Mouse (Mus musculus) MEL (cell line): ENCODE results near the gene Npm1. TPM values are rescaled to one million over a fixed set of nuclear protein-coding genes. Genes with fewer than 3 reads are reported as not detected.

Source experiments
- DNase-seq: peaks from one replicate; pipeline ENCODE4 v3.0.0; 2011; ENCODE audit warnings: low read depth, low spot score
- H3K27ac ChIP-seq: 2 replicates; pipeline ENCODE4 v1.5.1; 2012; ENCODE audit warnings: low read depth, mild to moderate bottlenecking, control low read depth, low read length, moderate library complexity; ENCODE audit not compliant: control insufficient read depth
- H3K27me3 ChIP-seq, 2 experiments: fragments of 150-350 bp in 1 of 2; sonication (generic) in 1 of 2; 2 replicates each; pipeline ENCODE4 v1.6.1; 2012; ENCODE audit warnings: low read length in 2 of 2, mild to moderate bottlenecking in 2 of 2, improper control_type of control experiment in 1 of 2, moderate library complexity in 1 of 2; ENCODE audit not compliant: insufficient read depth in 2 of 2, control insufficient read depth in 1 of 2
- H3K36me3 ChIP-seq, 2 experiments: 2 replicates each; pipeline ENCODE4 v1.6.1; 2012 to 2014; ENCODE audit warnings: low read length in 2 of 2, improper control_type of control experiment in 1 of 2, inconsistent platforms in 1 of 2, mild to moderate bottlenecking in 1 of 2; ENCODE audit not compliant: insufficient read depth in 2 of 2, control insufficient read depth in 1 of 2
- H3K4me1 ChIP-seq, 2 experiments: fragments of 150-350 bp in 1 of 2; sonication (generic) in 1 of 2; 2 replicates each; pipeline ENCODE4 v1.6.1; 2012; ENCODE audit warnings: low read length in 2 of 2, improper control_type of control experiment in 1 of 2, mild to moderate bottlenecking in 1 of 2; ENCODE audit not compliant: insufficient read depth in 2 of 2, control insufficient read depth in 1 of 2
- H3K4me3 ChIP-seq, 2 experiments: fragments of 150-350 bp in 1 of 2; sonication (generic) in 1 of 2; 2 replicates each; pipeline ENCODE4 v1.5.1; 2012; ENCODE audit warnings: low read depth in 2 of 2, low read length in 2 of 2, mild to moderate bottlenecking in 2 of 2, moderate library complexity in 2 of 2, control low read depth in 1 of 2, improper control_type of control experiment in 1 of 2; ENCODE audit not compliant: control insufficient read depth in 1 of 2, insufficient read depth in 1 of 2
- H3K79me2 ChIP-seq: 2 replicates; pipeline ENCODE4 v1.6.1; 2012; ENCODE audit warnings: mild to moderate bottlenecking, low read length, moderate library complexity; ENCODE audit not compliant: control insufficient read depth, poor library complexity, insufficient read depth
- H3K9ac ChIP-seq: 2 replicates; pipeline ENCODE4 v1.6.1; 2012; ENCODE audit warnings: low read depth, mild to moderate bottlenecking, control low read depth, low read length, moderate library complexity; ENCODE audit not compliant: control insufficient read depth, poor library complexity, severe bottlenecking
- H3K9me3 ChIP-seq: fragments of 150-350 bp; sonication (generic); replicated peaks from 2 replicates; pipeline ENCODE4 v1.6.1; 2012; ENCODE audit warnings: mild to moderate bottlenecking, low read length, improper control_type of control experiment, moderate library complexity; ENCODE audit not compliant: insufficient read depth
- BHLHE40 ChIP-seq: IDR thresholded peaks from 2 replicates; pipeline ENCODE4 v1.6.1; 2012; ENCODE audit warnings: low read depth, mild to moderate bottlenecking, inconsistent platforms, low read length, improper control_type of control experiment, borderline replicate concordance
- CHD2 ChIP-seq: IDR thresholded peaks from 2 replicates; pipeline ENCODE4 v1.6.1; 2011; ENCODE audit warnings: low read length, improper control_type of control experiment
- E2F4 ChIP-seq: IDR thresholded peaks from 2 replicates; pipeline ENCODE4 v1.6.1; 2011; ENCODE audit warnings: low read depth, low read length, improper control_type of control experiment, borderline replicate concordance
- JUND ChIP-seq: IDR thresholded peaks from 2 replicates; pipeline ENCODE4 v1.6.1; 2011; ENCODE audit warnings: low read depth, mild to moderate bottlenecking, improper control_type of control experiment, low read length
- MAFK ChIP-seq: IDR thresholded peaks from 2 replicates; pipeline ENCODE4 v1.6.1; 2011; ENCODE audit warnings: low read depth, mild to moderate bottlenecking, low read length, improper control_type of control experiment, borderline replicate concordance
- MXI1 ChIP-seq: IDR thresholded peaks from 2 replicates; pipeline ENCODE4 v1.6.1; 2011; ENCODE audit warnings: mild to moderate bottlenecking, low read depth, low read length, improper control_type of control experiment
- NELFE ChIP-seq: IDR thresholded peaks from 2 replicates; pipeline ENCODE4 v1.6.1; 2011; ENCODE audit warnings: low read depth, low read length, improper control_type of control experiment
- NRF1 ChIP-seq: IDR thresholded peaks from 2 replicates; pipeline ENCODE4 v1.6.1; 2014; ENCODE audit warnings: low read depth, mild to moderate bottlenecking, inconsistent platforms, low read length, improper control_type of control experiment, moderate library complexity; ENCODE audit not compliant: poor library complexity, insufficient read depth, severe bottlenecking
- POLR2A ChIP-seq, 2 experiments: IDR thresholded peaks; 2 replicates each; pipeline ENCODE4 v1.6.1; 2011 to 2012; ENCODE audit warnings: low read length in 2 of 2, mild to moderate bottlenecking in 2 of 2, control low read depth in 1 of 2, improper control_type of control experiment in 1 of 2, low read depth in 1 of 2, moderate library complexity in 1 of 2; ENCODE audit not compliant: control insufficient read depth in 1 of 2, insufficient read depth in 1 of 2, poor library complexity in 1 of 2
- POLR2AphosphoS2 ChIP-seq: IDR thresholded peaks from 2 replicates; pipeline ENCODE4 v1.6.1; 2011; ENCODE audit warnings: low read length, improper control_type of control experiment
- POLR2AphosphoS5 ChIP-seq: IDR thresholded peaks from 2 replicates; pipeline ENCODE4 v1.6.1; 2012; ENCODE audit warnings: low read depth, borderline replicate concordance, mild to moderate bottlenecking, inconsistent platforms, low read length, moderate library complexity, mixed read lengths
- RAD21 ChIP-seq: IDR thresholded peaks from 2 replicates; pipeline ENCODE4 v1.6.1; 2011; ENCODE audit warnings: mild to moderate bottlenecking, low read depth, low read length, improper control_type of control experiment
- RCOR1 ChIP-seq: IDR thresholded peaks from 2 replicates; pipeline ENCODE4 v1.6.1; 2012; ENCODE audit warnings: low read depth, mild to moderate bottlenecking, inconsistent platforms, low read length, improper control_type of control experiment
- TCF12 ChIP-seq: IDR thresholded peaks from 2 replicates; pipeline ENCODE4 v1.6.1; 2014; ENCODE audit warnings: low read depth, mild to moderate bottlenecking, inconsistent platforms, low read length, improper control_type of control experiment, moderate library complexity
- UBTF ChIP-seq: IDR thresholded peaks from 2 replicates; pipeline ENCODE4 v1.6.1; 2012; ENCODE audit warnings: low read depth, mild to moderate bottlenecking, inconsistent platforms, low read length, improper control_type of control experiment, moderate library complexity, borderline replicate concordance; ENCODE audit not compliant: insufficient read depth
- USF1 ChIP-seq: IDR thresholded peaks from 2 replicates; pipeline ENCODE4 v1.6.1; 2014; ENCODE audit warnings: low read depth, mild to moderate bottlenecking, inconsistent platforms, low read length, improper control_type of control experiment, moderate library complexity
- USF2 ChIP-seq, 2 experiments: IDR thresholded peaks; 2 replicates each; pipeline ENCODE4 v1.6.1; 2011 to 2012; ENCODE audit warnings: improper control_type of control experiment in 2 of 2, low read length in 2 of 2, borderline replicate concordance in 1 of 2, inconsistent platforms in 1 of 2, low read depth in 1 of 2, mild to moderate bottlenecking in 1 of 2; ENCODE audit not compliant: insufficient read depth in 1 of 2
- ZC3H11A ChIP-seq: IDR thresholded peaks from 2 replicates; pipeline ENCODE4 v1.6.1; 2012; ENCODE audit warnings: low read depth, mild to moderate bottlenecking, inconsistent platforms, low read length, improper control_type of control experiment
- ZKSCAN1 ChIP-seq: IDR thresholded peaks from 2 replicates; pipeline ENCODE4 v1.6.1; 2012; ENCODE audit warnings: low read depth, mild to moderate bottlenecking, inconsistent platforms, low read length, improper control_type of control experiment, moderate library complexity
- ZMIZ1 ChIP-seq: IDR thresholded peaks from 2 replicates; pipeline ENCODE4 v1.6.1; 2012; ENCODE audit warnings: low read depth, mild to moderate bottlenecking, inconsistent platforms, low read length, improper control_type of control experiment, moderate library complexity
- ZNF384 ChIP-seq: IDR thresholded peaks from 2 replicates; pipeline ENCODE4 v1.6.1; 2012; ENCODE audit warnings: low read depth, mild to moderate bottlenecking, inconsistent platforms, low read length, improper control_type of control experiment
- polyA plus RNA-seq, 2 experiments: library from polyadenylated mRNA; stranded (reverse) in 1 of 2; unstranded in 1 of 2; fragments of >175 nt in 1 of 2; fragments of >200 nt in 1 of 2; gene quantifications; 2 replicates each; pipeline versions ENCODE4 v1.2.1 to v1.2.4; 2012; ENCODE audit warnings: low replicate concordance in 2 of 2, low read depth in 1 of 2; ENCODE audit not compliant: insufficient read length in 2 of 2, insufficient read depth in 1 of 2, missing spikeins in 1 of 2
- total RNA-seq: library from RNA; depleted of rRNA; stranded (reverse); fragments of 300-350 nt; gene quantifications from 2 replicates; pipeline ENCODE4 v1.2.3, GENCODE M21; 2012

The Npm1 gene
- total and polyA plus RNA-seq, 3 experiments, result 839 to 4,033 (median 3,244) TPM

DNA sequence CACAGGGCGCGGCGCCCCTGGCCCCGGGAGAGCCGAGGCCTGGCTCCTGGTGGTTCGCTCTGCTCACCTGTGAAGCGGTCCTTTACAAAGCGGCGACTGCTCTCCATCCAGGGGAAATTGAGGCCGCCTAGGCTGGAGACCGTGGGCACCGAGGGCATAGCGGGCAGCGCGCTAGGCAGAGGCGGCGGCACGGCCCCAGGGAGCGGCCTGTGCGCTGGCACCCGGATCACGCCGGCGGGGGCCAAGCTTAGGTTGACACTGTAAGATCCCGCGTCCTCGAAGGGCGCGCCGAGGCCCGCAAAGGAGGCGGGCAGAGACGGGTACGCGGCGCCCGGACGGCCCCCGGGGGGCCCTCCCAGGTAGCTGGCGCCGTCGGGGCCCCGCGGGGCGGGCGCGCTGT, 40.0 kb upstream of the Npm1 start:
- TF ChIP-seq MXI1 (no peak), ZNF384 (no peak), CHD2 (no peak), POLR2AphosphoS5 (no peak)
- DNase-seq, result no peak
- H3K79me2 ChIP-seq, result no peaks in the 10 kb centered on the region
- no peak overlapping the region for H3K9ac ChIP-seq
- H3K4me3 ChIP-seq, result no peak overlapping the region
- no peak overlapping the region for H3K27ac ChIP-seq
- H3K4me1 ChIP-seq, result no peaks in the 10 kb centered on the region
- H3K9me3 ChIP-seq, result no peaks in the 10 kb centered on the region
- no peaks in the 10 kb centered on the region for H3K27me3 ChIP-seq
- no peaks in the 10 kb centered on the region for H3K36me3 ChIP-seq

DNA sequence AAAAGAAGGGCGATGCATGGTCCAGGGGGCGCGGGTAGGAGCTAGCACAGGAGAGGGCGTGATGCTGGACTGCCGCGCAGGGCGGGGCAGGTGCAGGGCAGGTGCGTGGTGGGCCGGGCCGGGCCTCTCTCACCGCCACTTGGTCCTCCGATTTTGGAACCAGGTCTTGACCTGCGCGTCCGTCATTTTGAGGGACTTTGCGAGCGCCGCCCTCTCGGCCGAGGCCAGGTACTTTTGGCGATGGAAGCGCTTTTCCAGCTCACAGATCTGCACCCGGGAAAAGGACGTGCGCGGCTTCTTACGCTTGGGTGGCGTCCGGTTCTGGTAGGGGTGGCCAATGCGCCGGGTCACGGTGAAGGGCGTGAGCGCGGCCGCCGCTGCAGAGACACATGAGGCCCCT, 39.3 kb upstream of the Npm1 start:
- no peaks in the 10 kb centered on the region for H3K9me3 ChIP-seq
- no peak overlapping the region for H3K9ac ChIP-seq
- no peaks in the 10 kb centered on the region for H3K79me2 ChIP-seq
- H3K4me1 ChIP-seq, result no peaks in the 10 kb centered on the region
- no peaks in the 10 kb centered on the region for H3K36me3 ChIP-seq
- TF ChIP-seq ZKSCAN1, result no peak
- no peak for TF ChIP-seq POLR2AphosphoS2
- no peak for TF ChIP-seq NRF1
- DNase-seq, result no peak
- no peak overlapping the region for H3K4me3 ChIP-seq
- no peak overlapping the region for H3K27ac ChIP-seq
- H3K27me3 ChIP-seq, result no peaks in the 10 kb centered on the region

GRCm38 (mm10) chr11:33201626-33202010, 38.6 kb upstream of the Npm1 start:
- Histone ChIP-seq H3K36me3 (no peaks in the 10 kb centered on the region), H3K4me3 (no peak overlapping the region), H3K4me1 (no peaks in the 10 kb centered on the region), H3K27me3 (no peaks in the 10 kb centered on the region), H3K9me3 (no peaks in the 10 kb centered on the region), H3K79me2 (no peaks in the 10 kb centered on the region), H3K9ac (no peak overlapping the region), H3K27ac (no peak overlapping the region)
- no peak for DNase-seq
- TF ChIP-seq TCF12 (no peak), JUND (no peak), POLR2A (IDR thresholded peaks at IDR 0.05; ENCODE audit: control insufficient read depth in 1 of 2, insufficient read depth in 1 of 2, low read depth in 1 of 2, low read length in 2 of 2, poor library complexity in 1 of 2) (no peak), NRF1 (no peak), UBTF (no peak), ZC3H11A (no peak), MXI1 (no peak), ZMIZ1 (no peak), MAFK (no peak), USF1 (no peak), RAD21 (no peak), E2F4 (no peak), ZKSCAN1 (no peak), BHLHE40 (no peak), USF2 (IDR thresholded peaks at IDR 0.05; ENCODE audit: borderline replicate concordance in 1 of 2, insufficient read depth in 1 of 2, low read depth in 1 of 2, low read length in 2 of 2) (no peak), NELFE (no peak), RCOR1 (no peak)
